Mouse (Mus musculus) embryonic fibroblast, embryonic 13.5 days (primary cell): Measurements from ENCODE around the gene Abhd8.

ENCODE experiments used
- CTCF ChIP-seq: IDR thresholded peaks from 2 replicates; pipeline ENCODE4 v1.5.1; 2011; ENCODE audit warnings: mild to moderate bottlenecking, control low read depth, low read length, moderate library complexity, borderline replicate concordance; ENCODE audit not compliant: insufficient read depth
- POLR2A ChIP-seq: IDR thresholded peaks from 2 replicates; pipeline ENCODE4 v1.6.1; 2011; ENCODE audit warnings: low read depth, mild to moderate bottlenecking, control low read depth, low read length, moderate library complexity

- TF ChIP-seq CTCF = no peak
- TF ChIP-seq POLR2A = no peak
Observed at GRCm38 (mm10) chr8:71456906-71457305, 6.5 kb downstream of the Abhd8 start.
